Mouse (Mus musculus): ENCODE measurements at regions not wholly inside any gene's neighbourhood (a gene's known extent, or its start where the extent isn't known, plus 50 kb on each side); places are given as distances from the start of the nearest gene placed in this dataset.

- TF ChIP-seq CTCF (IDR thresholded peaks at IDR 0.05; ENCODE audit: borderline replicate concordance, insufficient read depth, low read length) (no peak), POLR2A (IDR thresholded peaks at IDR 0.05; ENCODE audit: low read depth, low read length) (no peak)
Measured at GRCm38 (mm10) chr7:117755830-117756229, 360.2 kb downstream of the Rps15a start.

Data from embryonic fibroblast, embryonic 13.5 days (primary cell).